Mouse (Mus musculus) cerebellum, adult 8-10 months (tissue): ENCODE measurements around the gene Cnp.

ENCODE experiments used
- DNase-seq: peaks from one replicate; pipeline ENCODE4 v3.0.0; 2022

Cnp gene

DNA sequence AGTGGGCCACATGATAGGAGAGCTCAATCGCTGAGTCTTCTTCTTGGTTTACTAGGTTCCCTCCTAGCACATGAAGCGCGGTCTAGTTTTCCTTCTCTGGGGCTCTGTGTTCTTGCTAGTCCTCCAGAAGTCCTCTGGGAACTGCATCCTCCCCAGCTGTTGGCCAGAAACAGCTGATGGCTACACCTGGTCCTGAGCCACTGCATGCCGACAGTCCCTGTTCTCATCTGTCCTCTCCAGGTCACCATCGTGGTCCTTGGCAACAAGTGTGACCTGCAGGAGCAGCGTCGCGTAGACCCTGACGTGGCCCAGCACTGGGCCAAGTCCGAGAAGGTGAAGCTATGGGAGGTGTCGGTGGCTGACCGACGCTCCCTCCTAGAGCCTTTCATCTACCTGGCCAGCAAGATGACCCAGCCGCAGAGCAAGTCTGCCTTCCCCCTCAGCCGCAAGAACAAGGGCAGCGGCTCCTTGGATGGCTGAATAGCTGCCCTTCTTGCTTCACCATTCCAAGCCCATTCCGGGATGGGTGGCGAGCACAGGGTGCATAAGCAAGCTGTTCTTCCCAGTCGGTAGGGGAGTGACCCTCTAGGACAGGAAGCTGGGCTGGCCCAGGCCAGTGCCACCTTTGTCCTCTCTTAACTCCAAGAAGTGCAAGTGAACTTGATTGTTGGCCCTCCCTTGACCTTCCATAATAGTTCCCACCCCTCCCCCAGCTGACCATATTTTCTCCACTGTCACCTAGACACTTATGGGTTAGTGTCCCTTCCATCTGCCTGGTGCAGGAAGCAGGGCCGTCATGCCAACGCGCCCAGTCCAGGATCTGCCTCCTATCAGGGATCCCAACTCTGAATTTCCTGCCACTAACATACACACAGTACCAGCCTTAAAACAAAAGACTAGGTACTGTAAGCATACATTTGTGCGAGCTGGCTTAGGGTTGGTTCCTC is 51.3 kb downstream of the Cnp start:
- no peak for DNase-seq

DNA sequence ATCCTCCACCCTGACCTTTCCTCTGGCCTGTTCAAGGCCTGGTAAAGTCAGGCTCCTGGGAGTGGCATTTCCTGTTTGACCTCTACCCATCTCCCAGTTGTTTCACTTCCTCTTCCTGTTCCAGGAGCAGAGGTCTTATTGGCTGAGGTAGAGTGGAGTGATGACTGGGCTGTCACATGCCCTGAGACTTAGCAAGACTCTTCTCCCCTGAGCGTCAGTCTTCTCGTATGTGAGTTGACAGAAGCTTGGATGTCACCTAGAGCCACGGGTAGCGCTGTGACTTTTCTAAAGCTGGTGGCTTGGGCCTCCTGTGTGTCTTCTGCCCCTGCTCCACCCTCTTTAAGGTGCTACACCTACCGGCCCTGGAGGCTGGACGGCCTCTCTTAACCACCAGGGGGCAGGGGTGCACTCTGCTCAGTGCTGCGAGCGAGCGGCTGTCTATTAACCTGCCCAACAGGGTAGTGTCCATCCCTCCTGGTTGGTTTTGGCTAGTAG is 52.0 kb downstream of the Cnp start:
- DNase-seq = peak; percentile 54

DNA sequence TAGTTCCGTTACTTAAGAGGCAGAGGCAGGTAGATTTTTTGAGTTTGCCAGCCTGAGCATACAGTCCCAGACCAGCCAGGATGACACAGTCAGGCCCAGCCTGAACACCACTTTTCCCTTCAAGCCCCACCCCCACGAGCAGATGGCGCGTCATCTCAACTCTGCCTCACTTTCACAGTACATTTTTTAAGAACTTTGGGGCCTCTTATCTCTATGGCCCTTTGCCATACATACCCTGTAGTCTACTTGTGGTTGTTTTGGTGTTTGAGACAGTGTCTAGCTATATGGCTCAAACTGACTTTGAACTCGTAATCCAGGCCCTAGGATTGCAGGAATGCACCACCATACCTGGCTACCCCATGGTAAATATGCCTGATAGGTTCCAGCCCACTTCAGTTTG is 53.4 kb downstream of the Cnp start:
- no peak for DNase-seq

DNA sequence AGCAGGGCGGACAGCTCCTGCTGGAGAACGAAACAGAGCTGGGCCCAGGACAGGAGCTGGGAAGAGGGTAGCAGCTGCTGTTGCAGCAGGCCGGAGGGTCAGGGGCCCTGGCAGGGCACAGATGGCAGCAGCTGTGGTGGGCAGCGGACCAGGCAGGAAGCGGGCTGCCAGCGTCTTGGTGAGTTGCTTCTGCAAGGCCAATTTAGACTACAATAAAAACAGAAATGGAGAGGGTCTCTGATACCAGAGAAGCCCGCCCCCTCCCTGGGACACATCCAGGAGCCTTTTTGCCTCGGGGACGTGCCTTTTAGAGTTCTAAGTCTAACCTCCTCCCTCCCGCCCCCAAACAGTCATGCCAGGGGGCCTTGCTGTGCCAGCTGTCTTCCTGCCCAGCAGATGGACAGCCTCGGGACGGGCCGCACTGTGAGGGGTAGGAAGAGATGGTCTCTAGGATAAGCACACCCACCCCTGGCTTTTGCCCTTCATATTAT is 54.2 kb downstream of the Cnp start:
- no peak for DNase-seq

DNA sequence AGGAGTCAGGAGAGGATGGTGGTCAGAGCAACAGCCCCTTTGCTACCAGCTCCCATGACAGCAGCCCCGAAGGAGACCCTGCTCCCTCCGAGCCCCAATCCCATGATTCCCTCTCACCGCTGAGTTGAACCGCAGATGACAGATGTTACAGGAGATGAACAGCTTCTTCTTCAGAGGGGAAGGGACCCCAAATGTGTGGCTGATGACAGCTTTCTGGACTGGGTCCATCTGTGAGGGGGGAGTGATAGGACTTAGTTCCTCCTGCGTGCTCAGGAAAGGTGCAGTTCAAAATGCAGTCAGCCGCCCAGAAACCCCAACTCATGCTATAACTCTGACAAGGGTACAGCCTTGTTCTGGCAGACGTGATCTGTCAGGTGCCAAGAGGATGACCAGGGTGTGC is 59.8 kb downstream of the Cnp start:
- DNase-seq = no peak

DNA sequence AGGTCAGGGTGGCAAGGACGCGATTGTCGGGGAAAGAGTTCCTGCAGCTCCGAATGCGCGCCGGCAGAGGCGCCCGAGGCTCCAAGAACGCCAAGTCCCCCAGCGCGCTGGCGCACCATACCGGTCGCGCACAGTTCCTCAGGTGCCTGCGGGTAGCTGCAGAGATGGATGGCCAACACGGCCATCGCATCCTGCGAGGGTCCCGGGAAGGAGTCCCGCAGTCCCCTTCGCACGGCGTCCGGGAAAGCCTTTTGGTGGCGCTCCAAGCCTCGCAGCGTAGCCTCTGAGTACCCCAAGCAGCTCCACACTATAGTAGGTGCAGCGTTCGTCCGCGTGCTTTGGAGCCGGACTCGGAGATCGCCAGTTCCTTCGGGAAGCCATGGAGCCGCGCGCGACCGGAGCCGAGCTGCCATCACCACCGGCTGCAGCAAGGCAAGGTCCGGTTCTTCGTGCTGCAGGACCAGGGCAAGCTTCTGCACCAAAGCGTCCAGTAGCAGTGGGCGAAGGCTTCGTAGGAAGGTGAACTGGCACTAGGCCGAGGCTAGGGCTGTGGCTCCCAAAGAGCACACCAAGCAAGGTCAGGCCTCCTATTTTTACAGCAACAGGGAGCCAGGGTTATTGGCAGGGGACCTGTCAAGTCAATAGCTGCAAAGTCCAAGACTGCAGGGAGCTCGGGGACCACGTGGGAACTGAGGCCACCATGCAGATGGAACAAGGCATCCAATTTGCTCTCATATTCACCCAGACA is 65.6 kb downstream of the Cnp start:
- peak; percentile 44 for DNase-seq
